Mouse (Mus musculus) kidney, adult 2 months (tissue): ENCODE measurements around the gene Ddx51.

Experiments
- CTCF ChIP-seq: fragments of 200-500 bp; conservative IDR thresholded peaks from 2 replicates; pipeline ENCODE4 v1.5.1; 2011; ENCODE audit warnings: low read depth, mild to moderate bottlenecking, control low read depth, low read length, moderate library complexity, mixed read lengths; ENCODE audit not compliant: insufficient read depth, insufficient read length
- POLR2A ChIP-seq: fragments of 200-500 bp; IDR thresholded peaks from one replicate; pipeline ENCODE4 v1.6.1; 2011; ENCODE audit warnings: low read depth, low read length, control low read depth

- no peak for TF ChIP-seq POLR2A
- no peak for TF ChIP-seq CTCF
Observed at GRCm38 (mm10) chr5:110624319-110624718, 28.9 kb upstream of the Ddx51 start.
